Mouse (Mus musculus): ENCODE measurements around the gene Abcc4.

DNA sequence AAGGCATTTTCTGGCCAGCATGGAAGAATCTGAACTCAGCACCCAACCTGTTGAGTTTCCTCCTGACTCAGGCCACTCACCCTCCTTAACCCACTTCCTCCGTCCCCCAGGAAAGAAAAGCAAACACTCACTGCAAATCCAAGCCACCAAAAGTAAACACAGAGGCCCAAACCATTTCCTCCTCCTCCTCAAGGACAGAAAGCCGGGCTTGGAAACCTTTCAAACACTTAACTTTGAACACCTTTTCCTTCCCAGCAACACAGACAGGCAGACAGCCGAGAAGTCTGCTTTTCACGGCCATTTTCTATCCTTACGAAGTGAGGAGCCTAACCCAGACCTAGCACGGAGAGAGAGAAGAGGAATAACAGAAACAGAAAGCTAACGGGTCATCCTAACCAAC lies 50.0 kb downstream of the Abcc4 start:
- TF ChIP-seq CTCF (IDR thresholded peaks at IDR 0.05; ENCODE audit: borderline replicate concordance, insufficient read depth, low read depth, low read length), result no peak
- no peak for TF ChIP-seq POLR2A (IDR thresholded peaks at IDR 0.05; ENCODE audit: borderline replicate concordance, insufficient read depth, low read length)

Measured in cerebellum, adult 2 months (tissue).